Mouse (Mus musculus) heart, embryonic 13.5 days (tissue): ENCODE data around the gene Aplp1. TPM values are rescaled to one million over a fixed set of nuclear protein-coding genes. Genes with fewer than 3 reads are reported as not detected.
A peak's percentile ranks its signal among the peaks of the same experiment; 100 is the strongest.
"Not testable (repeated sequence)": the region's sequence is repeated elsewhere in the genome, so short reads cannot be mapped to it uniquely, and the experiment has no call there.

Experiments used
- ATAC-seq: fragments of 200-750 bp; cut with Nextera tagmentation; 2 replicates; pipeline ENCODE4 v1.8.0; 2017; ENCODE audit warnings: moderate TSS enrichment; ENCODE audit not compliant: insufficient number of reproducible peaks, low FRiP score, low TSS enrichment; ENCODE audit errors: extremely low read depth
- H3K27ac ChIP-seq: fragments of 300-500 bp; sonication (generic); replicated peaks from 2 replicates; pipeline ENCODE4 v1.5.1; 2015; ENCODE audit warnings: moderate library complexity, mild to moderate bottlenecking, inconsistent platforms
- H3K27me3 ChIP-seq: fragments of 300-500 bp; sonication (generic); replicated peaks from 2 replicates; pipeline ENCODE4 v1.6.1; 2015; ENCODE audit warnings: mild to moderate bottlenecking, inconsistent platforms
- H3K36me3 ChIP-seq: fragments of 300-500 bp; sonication (generic); 2 replicates; pipeline ENCODE4 v1.6.1; 2015; ENCODE audit warnings: mild to moderate bottlenecking, inconsistent platforms
- H3K4me1 ChIP-seq: fragments of 300-500 bp; sonication (generic); 2 replicates; pipeline ENCODE4 v1.6.1; 2015; ENCODE audit warnings: inconsistent platforms
- H3K4me2 ChIP-seq: fragments of 300-500 bp; sonication (generic); 2 replicates; pipeline ENCODE4 v1.6.1; 2015; ENCODE audit warnings: inconsistent platforms, mild to moderate bottlenecking, moderate library complexity
- H3K4me3 ChIP-seq: fragments of 300-500 bp; sonication (generic); 2 replicates; pipeline ENCODE4 v1.5.1; 2015; ENCODE audit warnings: moderate library complexity, mild to moderate bottlenecking, inconsistent platforms
- H3K9ac ChIP-seq: fragments of 300-500 bp; sonication (generic); 2 replicates; pipeline ENCODE4 v1.6.1; 2015; ENCODE audit warnings: inconsistent platforms, mild to moderate bottlenecking, moderate library complexity
- H3K9me3 ChIP-seq: fragments of 300-500 bp; sonication (generic); 2 replicates; pipeline ENCODE4 v1.6.1; 2016; ENCODE audit warnings: inconsistent platforms
- WGBS: fragments of 180-500 bp; shearing (Covaris S2); methylation state at CpG from one replicate; pipeline ENCODE4 v1.1.7; 2015; ENCODE audit warnings: mixed read lengths; 5-methylcytosine and 5-hydroxymethylcytosine counted together
- polyA plus RNA-seq: library from polyadenylated mRNA; unstranded; fragments of >200 nt; fragmentation: Nextera tagmentation; extraction: Ambion mirVana; gene quantifications from 2 replicates; pipeline ENCODE4 v1.2.1, GENCODE M21; 2015

Gene Aplp1
- 26.8 and 29.5 TPM in 2 replicates for polyA plus RNA-seq

- H3K27me3 ChIP-seq: peaks cover 69% of the 10 kb centered on the region
- peak within 1 kb of the TSS; percentile 10; the same call in 1 of the 2 replicates for H3K27ac ChIP-seq
- peak within 1 kb of the TSS; percentile 80 for H3K9ac ChIP-seq
- no peaks in the 10 kb centered on the region for H3K36me3 ChIP-seq
- peaks cover 17% of the 10 kb centered on the region for H3K4me1 ChIP-seq
- 0% methylated on average over 62 of the region's 72 CpGs for WGBS
- no peaks in the 10 kb centered on the region for H3K9me3 ChIP-seq
- peak within 1 kb of the TSS; percentile 66 for H3K4me3 ChIP-seq
- ATAC-seq: peak; percentile 41; the same call in 1 of the 2 replicates
- H3K4me2 ChIP-seq: peak within 1 kb of the TSS; percentile 84
Measured at GRCm38 (mm10) chr7:30444971-30445751, at the start of gene Aplp1. Gene Aplp1, minus strand, starts transcription at chr7:30445535.

GRCm38 (mm10) chr7:30493401-30493931 lies 48.1 kb upstream of the Aplp1 start, which contains the start of gene Prodh2:
Gene Prodh2, plus strand, starts transcription at chr7:30493622.
- no peaks in the 10 kb centered on the region for H3K4me1 ChIP-seq
- no peak for ATAC-seq
- H3K27ac ChIP-seq: no peak within 1 kb of the TSS
- peaks cover 49% of the 10 kb centered on the region for H3K27me3 ChIP-seq
- H3K36me3 ChIP-seq: no peaks in the 10 kb centered on the region
- H3K4me3 ChIP-seq: no peak within 1 kb of the TSS
- 51% methylated on average over 11 of the region's 11 CpGs for WGBS
- H3K9me3 ChIP-seq: no peaks in the 10 kb centered on the region
- no peak within 1 kb of the TSS for H3K4me2 ChIP-seq
- H3K9ac ChIP-seq: no peak within 1 kb of the TSS

- Histone ChIP-seq H3K27me3 (peaks cover 49% of the 10 kb centered on the region), H3K4me2 (no peak overlapping the region), H3K9ac (no peak overlapping the region), H3K9me3 (no peaks in the 10 kb centered on the region), H3K27ac (no peak overlapping the region), H3K4me1 (no peaks in the 10 kb centered on the region), H3K36me3 (no peaks in the 10 kb centered on the region), H3K4me3 (no peak overlapping the region)
- WGBS: 25% methylated on average over 4 of the region's 4 CpGs
- ATAC-seq: no peak
Measured at GRCm38 (mm10) chr7:30492765-30493164, 47.4 kb upstream of the Aplp1 start.

GRCm38 (mm10) chr7:30490957-30491307 lies 45.6 kb upstream of the Aplp1 start:
- H3K4me2 ChIP-seq: no peak overlapping the region
- no peak overlapping the region for H3K27ac ChIP-seq
- H3K4me3 ChIP-seq: no peak overlapping the region
- peaks cover 55% of the 10 kb centered on the region for H3K27me3 ChIP-seq
- no peak overlapping the region for H3K9ac ChIP-seq
- no peak for ATAC-seq
- H3K4me1 ChIP-seq: no peaks in the 10 kb centered on the region
- 18% methylated on average over 6 of the region's 6 CpGs for WGBS
- no peaks in the 10 kb centered on the region for H3K36me3 ChIP-seq
- H3K9me3 ChIP-seq: no peaks in the 10 kb centered on the region

GRCm38 (mm10) chr7:30490251-30490956 lies 45.1 kb upstream of the Aplp1 start:
- no peaks in the 10 kb centered on the region for H3K9me3 ChIP-seq
- no peaks in the 10 kb centered on the region for H3K4me1 ChIP-seq
- peaks cover 56% of the 10 kb centered on the region for H3K27me3 ChIP-seq
- H3K4me3 ChIP-seq: no peak overlapping the region
- H3K36me3 ChIP-seq: no peaks in the 10 kb centered on the region
- no peak overlapping the region for H3K4me2 ChIP-seq
- no peak overlapping the region for H3K9ac ChIP-seq
- no peak overlapping the region for H3K27ac ChIP-seq
- 28% methylated on average over 16 of the region's 16 CpGs for WGBS
- no peak for ATAC-seq

GRCm38 (mm10) chr7:30484250-30484649 lies 38.9 kb upstream of the Aplp1 start:
- no peak for ATAC-seq
- Histone ChIP-seq H3K4me3 (no peak overlapping the region), H3K4me1 (0 out of 2 replicates have a peak, but pooled peaks cover 4% of the 10 kb centered on the region), H3K36me3 (no peaks in the 10 kb centered on the region), H3K9ac (no peak overlapping the region), H3K4me2 (no peak overlapping the region), H3K27me3 (peaks cover 47% of the 10 kb centered on the region), H3K9me3 (no peaks in the 10 kb centered on the region), H3K27ac (no peak overlapping the region)
- WGBS: 12% methylated on average over 8 of the region's 8 CpGs

GRCm38 (mm10) chr7:30477415-30478381 lies 32.4 kb upstream of the Aplp1 start:
- Histone ChIP-seq H3K4me2 (peak overlapping the region; percentile 66), H3K27ac (no peak overlapping the region), H3K9ac (peak overlapping the region; percentile 42; the same call in 1 of the 2 replicates), H3K36me3 (no peaks in the 10 kb centered on the region), H3K4me3 (peak overlapping the region; percentile 41), H3K27me3 (peaks cover 36% of the 10 kb centered on the region), H3K9me3 (no peaks in the 10 kb centered on the region), H3K4me1 (0 out of 2 replicates have a peak, but pooled peaks cover 4% of the 10 kb centered on the region)
- no peak for ATAC-seq
- WGBS: 11% methylated on average over 26 of the region's 32 CpGs

GRCm38 (mm10) chr7:30476136-30476535 lies 30.8 kb upstream of the Aplp1 start:
- WGBS: 71% methylated on average over 7 of the region's 7 CpGs
- H3K4me2 ChIP-seq, H3K36me3 ChIP-seq, H3K27ac ChIP-seq, H3K4me3 ChIP-seq, H3K4me1 ChIP-seq, H3K9ac ChIP-seq, H3K9me3 ChIP-seq, ATAC-seq: not testable (repeated sequence)
- H3K27me3 ChIP-seq: peaks cover 29% of the 10 kb centered on the region

GRCm38 (mm10) chr7:30474999-30475398 lies 29.7 kb upstream of the Aplp1 start:
- Histone ChIP-seq H3K4me2 (no peak overlapping the region), H3K4me1 (no peaks in the 10 kb centered on the region), H3K4me3 (no peak overlapping the region), H3K9ac (no peak overlapping the region), H3K27me3 (peaks cover 24% of the 10 kb centered on the region), H3K36me3 (no peaks in the 10 kb centered on the region), H3K9me3 (0 out of 2 replicates have a peak, but pooled peaks cover 5% of the 10 kb centered on the region), H3K27ac (no peak overlapping the region)
- ATAC-seq: no peak
- 60% methylated on average over 4 of the region's 4 CpGs for whole genome bisulfite sequencing

- Histone ChIP-seq H3K36me3 (no peaks in the 10 kb centered on the region), H3K9ac (no peak overlapping the region), H3K9me3 (0 out of 2 replicates have a peak, but pooled peaks cover 5% of the 10 kb centered on the region), H3K27me3 (peaks cover 31% of the 10 kb centered on the region), H3K27ac (no peak overlapping the region), H3K4me3 (no peak overlapping the region), H3K4me2 (no peak overlapping the region), H3K4me1 (peaks cover 1% of the 10 kb centered on the region; the same call in 1 of the 2 replicates)
- ATAC-seq: no peak
- WGBS: 41% methylated on average over 5 of the region's 5 CpGs
Measured at GRCm38 (mm10) chr7:30472411-30472810, 27.1 kb upstream of the Aplp1 start.
